Mouse (Mus musculus) megakaryocyte-erythroid progenitor cell, adult 5-6 weeks (primary cell): ENCODE results near the gene Pid1. TPM values are rescaled to one million over a fixed set of nuclear protein-coding genes. Genes with fewer than 3 reads are reported as not detected.
"Not testable (repeated sequence)": the region's sequence is repeated elsewhere in the genome, so short reads cannot be mapped to it uniquely, and the experiment has no call there.

ENCODE experiments used
- ATAC-seq: replicated peaks from 2 replicates; pipeline ENCODE4 v1.8.0; 2016; ENCODE audit warnings: mild to moderate bottlenecking, inconsistent platforms; ENCODE audit not compliant: severe bottlenecking, poor library complexity, low FRiP score, low TSS enrichment
- total RNA-seq, 2 experiments: library from RNA; stranded (forward) in 1 of 2; stranded (reverse) in 1 of 2; fragments of 200-1000, 215-1000 nt in 1 of 2; fragments of >200 nt in 1 of 2; fragmentation: Nextera tagmentation in 1 of 2; gene quantifications; 2 replicates each; pipeline ENCODE4 v1.2.3; 2014 to 2017

Pid1 gene
- total RNA-seq, 2 experiments from 2014 or later = 3.6 TPM; not detected in 1

- ATAC-seq = no peak
These were observed 80.9 kb downstream of the Pid1 start for GRCm38 (mm10) chr1:84283119-84283518.

DNA sequence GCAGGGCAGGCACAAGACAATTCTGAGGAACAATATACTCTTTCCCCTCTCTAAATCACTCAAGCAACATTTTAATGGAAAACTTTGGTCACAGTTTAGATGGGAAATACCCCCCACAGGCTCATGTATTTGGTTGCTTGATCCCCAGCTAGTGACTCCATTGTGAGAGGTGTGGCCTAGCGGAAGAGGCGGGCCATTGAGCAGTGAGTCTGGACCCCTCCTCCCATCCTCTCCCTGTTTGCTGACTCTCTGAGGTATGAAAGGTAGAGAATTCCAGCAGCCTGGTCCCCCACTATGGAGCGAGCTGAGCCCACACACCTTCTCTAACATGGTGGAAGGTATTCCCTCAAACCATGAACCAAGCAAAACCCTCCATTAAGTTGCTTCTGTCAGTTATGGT, 83.8 kb downstream of the Pid1 start:
- no peak for ATAC-seq

- ATAC-seq = no peak
These were observed 85.4 kb downstream of the Pid1 start for GRCm38 (mm10) chr1:84278359-84279255.

DNA sequence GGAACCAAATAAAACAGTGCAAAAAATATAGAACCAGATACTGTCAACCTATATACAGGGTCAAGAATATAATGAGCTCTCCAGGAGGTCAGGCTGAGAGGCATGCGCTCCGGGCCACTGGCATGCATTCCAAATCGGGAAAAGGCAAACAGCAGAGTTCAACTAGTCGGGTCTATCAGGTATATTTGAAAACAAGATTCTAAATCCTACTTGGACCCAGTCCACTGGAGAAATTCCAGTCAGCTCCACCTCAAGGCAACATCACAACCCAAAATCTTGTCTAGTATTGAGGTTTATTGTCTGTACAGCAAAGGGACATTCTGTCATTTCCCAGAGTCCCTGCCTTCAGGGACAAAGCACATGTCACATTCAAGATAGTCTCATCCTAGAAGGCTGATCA, 91.0 kb downstream of the Pid1 start:
- ATAC-seq = no peak

GRCm38 (mm10) chr1:84271712-84272200, 92.2 kb downstream of the Pid1 start:
- no peak for ATAC-seq

- no peak for ATAC-seq
These were observed 106.3 kb downstream of the Pid1 start for GRCm38 (mm10) chr1:84257656-84258055.

DNA sequence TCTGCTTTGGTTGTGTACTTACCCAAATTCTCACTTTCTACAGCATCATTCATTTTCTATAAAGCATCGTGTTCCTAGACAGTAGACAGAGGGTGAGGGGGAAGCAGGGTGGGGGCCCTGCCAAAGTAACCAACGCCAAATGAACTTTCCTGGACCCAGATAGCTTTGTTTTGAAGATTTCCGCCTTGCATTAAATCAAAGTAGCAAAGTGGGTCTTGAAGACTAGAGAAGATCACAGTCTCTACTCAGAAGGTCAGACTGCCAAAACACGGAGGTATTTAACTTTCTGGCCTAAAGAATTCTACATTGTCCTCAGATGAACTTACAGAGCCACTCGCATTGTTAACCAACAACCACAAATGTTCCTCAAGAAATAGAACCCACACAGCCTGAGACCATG, 109.6 kb downstream of the Pid1 start:
- no peak for ATAC-seq

DNA sequence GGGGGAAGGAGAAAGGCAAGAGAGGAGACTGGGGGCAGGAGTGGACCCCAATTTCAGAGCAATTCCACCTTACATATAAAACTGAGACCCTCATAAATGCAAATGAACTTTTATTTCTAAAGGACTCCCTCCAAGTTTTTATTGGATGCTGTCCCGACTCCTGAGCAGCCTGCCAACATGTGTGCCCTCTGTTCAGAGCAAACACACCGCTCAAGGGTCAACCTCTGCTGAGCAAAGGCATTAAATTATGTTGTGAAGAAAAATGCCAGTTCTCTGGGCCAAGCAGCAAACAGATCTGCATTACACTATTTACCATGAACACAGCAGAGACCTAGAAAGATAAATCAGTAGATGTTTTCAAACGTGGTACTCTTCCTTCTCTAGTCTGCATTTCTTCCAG, 110.1 kb downstream of the Pid1 start:
- no peak for ATAC-seq

- no peak for ATAC-seq
These were observed 112.8 kb downstream of the Pid1 start for GRCm38 (mm10) chr1:84251205-84251604.

DNA sequence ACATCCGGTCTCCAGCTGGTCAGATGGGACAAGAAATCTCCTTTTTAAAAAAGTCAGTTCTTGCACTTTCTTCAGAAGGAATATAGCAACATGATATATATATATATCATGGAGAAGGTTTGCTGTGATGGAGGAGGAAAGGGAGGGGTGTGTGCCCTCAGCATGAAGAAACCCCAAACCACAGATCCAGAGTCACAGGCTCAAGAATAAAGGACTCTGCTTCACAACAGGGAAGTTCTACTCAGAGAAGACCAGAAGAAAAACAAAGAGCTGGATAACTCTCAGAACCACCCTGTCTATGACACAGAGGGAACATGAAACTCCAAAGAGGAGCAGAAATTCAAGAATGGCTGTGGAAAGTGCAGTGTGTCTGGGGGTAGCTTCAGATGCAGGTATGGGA, 113.2 kb downstream of the Pid1 start:
- no peak for ATAC-seq

GRCm38 (mm10) chr1:84249772-84250338, 114.1 kb downstream of the Pid1 start:
- ATAC-seq = no peak

GRCm38 (mm10) chr1:84247111-84247510, 116.9 kb downstream of the Pid1 start:
- ATAC-seq = no peak

DNA sequence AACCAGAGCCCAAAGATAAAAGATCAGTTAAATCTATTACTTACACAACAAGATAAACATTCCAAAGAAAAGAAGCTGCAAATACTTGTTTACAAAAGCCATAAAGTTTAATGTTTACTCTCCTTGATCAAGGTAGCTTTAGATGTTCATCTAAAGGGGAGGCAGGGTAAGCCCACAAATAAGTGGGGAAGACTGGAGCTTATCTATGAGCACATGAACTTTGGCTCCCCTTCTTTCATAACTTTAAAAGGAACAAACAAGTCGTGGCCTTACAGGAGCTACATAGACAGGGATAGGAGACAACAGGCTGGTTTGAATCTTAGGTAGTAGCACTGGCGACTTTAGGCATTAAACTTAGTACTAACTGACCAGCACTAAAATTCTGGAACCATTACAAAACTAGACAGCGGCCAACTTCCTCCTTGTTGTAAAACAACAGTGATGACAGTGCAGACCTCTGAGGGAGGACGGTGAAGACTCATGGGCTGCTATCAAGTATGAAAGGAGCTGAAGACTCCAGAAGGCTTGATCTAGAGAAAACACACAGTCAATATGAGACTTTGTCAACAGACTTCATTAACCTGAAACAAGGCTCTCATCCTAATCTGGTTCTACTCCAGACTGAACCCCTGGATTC, 122.7 kb downstream of the Pid1 start:
- no peak for ATAC-seq

- no peak for ATAC-seq
These were observed 123.8 kb downstream of the Pid1 start for GRCm38 (mm10) chr1:84240203-84240602.

DNA sequence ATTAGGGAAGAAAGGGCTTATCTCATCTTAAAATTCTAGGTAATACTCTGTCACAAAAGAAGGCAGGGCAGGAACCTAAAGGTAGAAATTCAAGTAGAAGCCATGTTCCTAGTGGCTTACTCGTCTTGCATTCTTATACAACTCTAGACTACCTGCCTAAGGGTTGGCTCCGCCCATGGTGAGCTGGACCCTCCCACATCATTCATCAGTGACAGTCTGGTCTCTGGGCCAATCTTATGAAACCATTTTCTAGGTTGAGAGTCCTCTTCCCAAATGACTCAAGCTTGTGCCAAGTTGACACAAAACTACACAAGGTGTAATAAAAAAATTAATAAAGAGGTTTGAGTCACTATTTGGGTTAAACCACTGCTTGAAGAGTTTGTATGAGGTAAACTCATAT, 133.5 kb downstream of the Pid1 start:
- no peak for ATAC-seq

DNA sequence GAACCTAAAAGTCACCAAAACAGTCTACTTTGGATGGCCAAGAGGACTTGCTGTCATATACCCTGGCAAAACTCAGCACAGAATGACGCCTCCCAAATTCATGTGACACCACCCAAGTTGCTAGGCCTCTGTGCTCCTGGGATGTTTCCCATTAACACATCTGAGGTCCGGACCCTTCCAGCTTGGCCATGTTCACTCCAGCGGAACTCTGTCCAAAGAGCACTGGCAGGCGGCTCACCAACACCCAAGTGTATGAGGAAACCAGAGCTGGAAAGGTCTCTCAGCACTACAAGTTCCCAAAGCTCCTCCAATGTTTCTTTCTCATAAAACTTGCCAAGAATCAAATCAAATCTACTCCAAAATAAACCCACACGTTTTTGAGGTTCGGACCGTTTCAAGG, 138.4 kb downstream of the Pid1 start:
- ATAC-seq = no peak

DNA sequence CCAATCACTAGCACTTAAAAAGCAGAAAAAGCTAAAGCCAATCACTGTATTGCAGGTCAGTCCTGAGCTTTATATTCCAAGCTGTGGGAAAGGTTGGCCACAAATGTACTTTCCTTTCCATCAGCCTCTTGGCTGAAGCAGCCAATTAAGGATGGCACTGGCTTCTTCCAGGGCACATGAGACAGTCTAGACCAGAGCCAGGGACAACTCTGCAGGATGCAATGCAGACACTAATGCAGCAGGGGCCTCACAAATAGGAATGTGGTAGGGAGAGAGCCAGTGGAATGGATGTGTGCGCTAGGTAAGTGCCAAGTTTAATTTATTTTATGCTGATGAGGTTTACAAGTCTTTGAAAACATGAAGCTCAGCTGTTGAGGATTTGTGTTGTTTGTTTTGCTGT, 141.9 kb downstream of the Pid1 start:
- ATAC-seq = no peak

- ATAC-seq = no peak
These were observed 145.4 kb downstream of the Pid1 start for GRCm38 (mm10) chr1:84218605-84219004.

DNA sequence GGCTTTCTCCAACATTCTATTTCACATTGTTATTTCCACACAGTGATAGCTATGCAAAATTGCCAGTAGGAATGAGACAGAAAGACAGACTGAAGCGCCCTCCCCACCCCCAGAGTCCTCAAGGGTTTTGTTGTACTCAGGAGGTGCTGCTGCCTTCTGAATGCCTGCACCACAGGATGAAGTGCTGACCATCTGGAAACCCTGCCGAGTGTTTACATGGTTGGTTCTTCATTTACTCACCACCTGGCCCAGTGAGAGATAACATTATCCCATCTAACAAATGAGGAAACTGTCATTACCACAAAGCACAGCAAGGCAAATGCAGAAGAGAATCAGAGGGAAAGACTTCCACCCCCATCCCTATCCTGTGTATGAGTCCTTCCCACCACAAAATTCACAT, 146.2 kb downstream of the Pid1 start:
- ATAC-seq = no peak

GRCm38 (mm10) chr1:84211507-84211906, 152.5 kb downstream of the Pid1 start:
- no peak for ATAC-seq

DNA sequence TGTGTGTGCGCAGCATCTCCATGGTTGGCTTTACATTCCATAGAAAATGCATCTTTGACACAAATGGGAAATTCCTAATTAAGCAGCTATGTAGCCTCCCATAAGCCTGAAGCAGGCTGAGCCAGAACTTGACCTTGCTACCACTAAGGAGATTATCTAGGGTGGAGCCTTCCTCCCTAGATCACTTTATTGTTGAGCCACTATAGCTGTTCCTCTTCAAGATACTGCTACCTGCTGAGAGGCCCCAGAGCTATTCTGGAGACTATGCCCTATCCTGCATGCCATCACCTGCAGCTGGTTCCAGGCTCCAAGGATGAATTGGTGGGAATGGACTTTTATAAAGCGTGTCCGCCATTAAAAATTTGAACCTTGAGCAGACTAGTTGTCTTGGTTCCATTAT, 158.2 kb downstream of the Pid1 start:
- not testable (repeated sequence) for ATAC-seq
